Mouse (Mus musculus): ENCODE measurements around the gene Brdt.

Brdt gene

GRCm38 (mm10) chr5:107411326-107411725, 80.4 kb downstream of the Brdt start:
- peak in 1 of 2 experiments; percentile 5 for DNase-seq (ENCODE audit: low spot score in 2 of 2)

GRCm38 (mm10) chr5:107412285-107412684, 81.3 kb downstream of the Brdt start:
- DNase-seq (ENCODE audit: low spot score in 2 of 2), result no peak

GRCm38 (mm10) chr5:107415098-107415497, 84.1 kb downstream of the Brdt start:
- no peak for DNase-seq (ENCODE audit: low spot score in 2 of 2)

GRCm38 (mm10) chr5:107421676-107422075, 90.7 kb downstream of the Brdt start:
- no peak for DNase-seq (ENCODE audit: low spot score in 2 of 2)

GRCm38 (mm10) chr5:107431249-107431648, 100.3 kb downstream of the Brdt start, which contains the start of gene Lpcat2b:
Lpcat2b (plus strand) TSS chr5:107431549.
- DNase-seq (ENCODE audit: low spot score in 2 of 2), result no peak

GRCm38 (mm10) chr5:107434001-107434400, 103.0 kb downstream of the Brdt start:
- DNase-seq (ENCODE audit: low spot score in 2 of 2), result no peak

- no peak for DNase-seq (ENCODE audit: low spot score in 2 of 2)
These were observed 105.2 kb downstream of the Brdt start for GRCm38 (mm10) chr5:107436185-107436584.

All from heart, adult 9 months (tissue).